Mouse (Mus musculus) limb, embryonic 15.5 days (tissue): Measurements from ENCODE around the gene Dclk2. TPM values are rescaled to one million over a fixed set of nuclear protein-coding genes. Genes with fewer than 3 reads are reported as not detected.

Source experiments
- ATAC-seq: fragments of 200-750 bp; cut with Nextera tagmentation; 2 replicates; pipeline ENCODE4 v1.8.0; 2017; ENCODE audit warnings: low read depth, moderate TSS enrichment; ENCODE audit not compliant: insufficient number of reproducible peaks, low FRiP score, low TSS enrichment
- H3K27ac ChIP-seq: fragments of 300-500 bp; sonication (generic); 2 replicates; pipeline ENCODE4 v1.5.1; 2015; ENCODE audit warnings: moderate library complexity, mild to moderate bottlenecking, inconsistent platforms
- H3K27me3 ChIP-seq: fragments of 300-500 bp; sonication (generic); 2 replicates; pipeline ENCODE4 v1.6.1; 2015; ENCODE audit warnings: inconsistent platforms
- H3K36me3 ChIP-seq: fragments of 300-500 bp; sonication (generic); 2 replicates; pipeline ENCODE4 v1.6.1; 2015; ENCODE audit warnings: inconsistent platforms
- H3K4me1 ChIP-seq: fragments of 300-500 bp; sonication (generic); 2 replicates; pipeline ENCODE4 v1.6.1; 2015; ENCODE audit warnings: inconsistent platforms
- H3K4me2 ChIP-seq: fragments of 300-500 bp; sonication (generic); 2 replicates; pipeline ENCODE4 v1.6.1; 2015; ENCODE audit warnings: mild to moderate bottlenecking, inconsistent platforms
- H3K4me3 ChIP-seq: fragments of 300-500 bp; sonication (generic); 2 replicates; pipeline ENCODE4 v1.5.1; 2015; ENCODE audit warnings: mild to moderate bottlenecking, inconsistent platforms
- H3K9ac ChIP-seq: fragments of 300-500 bp; sonication (generic); 2 replicates; pipeline ENCODE4 v1.6.1; 2015; ENCODE audit warnings: inconsistent platforms
- H3K9me3 ChIP-seq: fragments of 300-500 bp; sonication (generic); 2 replicates; pipeline ENCODE4 v1.6.1; 2016; ENCODE audit warnings: inconsistent platforms
- WGBS: fragments of 180-500 bp; shearing (Covaris S2); methylation state at CpG from one replicate; pipeline ENCODE4 v1.1.7; 2015; 5-methylcytosine and 5-hydroxymethylcytosine counted together
- polyA plus RNA-seq: library from polyadenylated mRNA; unstranded; fragments of >200 nt; fragmentation: Nextera tagmentation; extraction: Ambion mirVana; gene quantifications from 2 replicates; pipeline ENCODE4 v1.2.1, GENCODE M21; 2015

Gene Dclk2
- polyA plus RNA-seq, 1 experiment from 2014 or later = 4.5 TPM

DNA sequence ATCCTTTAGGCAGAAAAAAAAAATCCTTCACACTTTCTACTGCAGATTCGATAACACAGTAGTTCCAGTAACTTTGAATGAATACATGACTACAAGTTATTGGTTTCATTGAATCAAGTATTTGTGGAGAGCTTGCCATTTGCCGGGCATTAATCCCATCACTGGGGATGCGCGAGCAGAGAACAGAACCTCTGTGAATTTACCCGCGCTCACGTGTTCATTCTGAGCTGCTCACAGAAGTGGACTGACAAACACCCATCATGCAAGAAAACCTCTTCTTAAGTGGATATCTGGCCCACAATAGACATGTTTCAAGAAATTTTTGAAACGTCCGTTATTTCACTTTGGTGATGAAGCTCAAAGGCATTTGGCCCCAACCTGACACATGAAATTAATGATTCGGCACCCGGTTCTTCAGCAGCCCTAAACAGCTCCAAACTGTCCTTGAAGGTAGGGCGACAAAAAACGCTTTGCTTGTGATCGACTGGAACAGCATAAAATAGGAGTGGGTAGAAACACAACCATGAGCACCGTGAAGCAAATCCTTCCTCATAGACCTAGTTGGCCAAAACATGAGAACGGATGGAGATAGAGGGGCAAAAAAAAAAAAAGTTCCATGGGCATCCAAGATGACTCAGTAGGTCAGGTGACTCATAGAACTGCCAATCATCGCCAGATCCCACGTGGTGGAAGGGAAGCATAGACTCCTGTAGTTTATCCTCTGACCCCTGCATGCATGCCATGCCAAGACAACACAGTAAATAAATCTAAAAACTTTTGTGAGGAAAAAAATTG lies 726 bp upstream of the Dclk2 start:
- no peak overlapping the region for H3K9ac ChIP-seq
- H3K36me3 ChIP-seq = no peaks in the 10 kb centered on the region
- ATAC-seq = no peak
- peaks cover 17% of the 10 kb centered on the region for H3K4me1 ChIP-seq
- peaks cover 27% of the 10 kb centered on the region for H3K27me3 ChIP-seq
- 70% methylated on average over 18 of the region's 18 CpGs for WGBS
- no peaks in the 10 kb centered on the region for H3K9me3 ChIP-seq
- peak overlapping the region; percentile 77 for H3K4me3 ChIP-seq
- H3K4me2 ChIP-seq = peak overlapping the region; percentile 96
- H3K27ac ChIP-seq = no peak overlapping the region

DNA sequence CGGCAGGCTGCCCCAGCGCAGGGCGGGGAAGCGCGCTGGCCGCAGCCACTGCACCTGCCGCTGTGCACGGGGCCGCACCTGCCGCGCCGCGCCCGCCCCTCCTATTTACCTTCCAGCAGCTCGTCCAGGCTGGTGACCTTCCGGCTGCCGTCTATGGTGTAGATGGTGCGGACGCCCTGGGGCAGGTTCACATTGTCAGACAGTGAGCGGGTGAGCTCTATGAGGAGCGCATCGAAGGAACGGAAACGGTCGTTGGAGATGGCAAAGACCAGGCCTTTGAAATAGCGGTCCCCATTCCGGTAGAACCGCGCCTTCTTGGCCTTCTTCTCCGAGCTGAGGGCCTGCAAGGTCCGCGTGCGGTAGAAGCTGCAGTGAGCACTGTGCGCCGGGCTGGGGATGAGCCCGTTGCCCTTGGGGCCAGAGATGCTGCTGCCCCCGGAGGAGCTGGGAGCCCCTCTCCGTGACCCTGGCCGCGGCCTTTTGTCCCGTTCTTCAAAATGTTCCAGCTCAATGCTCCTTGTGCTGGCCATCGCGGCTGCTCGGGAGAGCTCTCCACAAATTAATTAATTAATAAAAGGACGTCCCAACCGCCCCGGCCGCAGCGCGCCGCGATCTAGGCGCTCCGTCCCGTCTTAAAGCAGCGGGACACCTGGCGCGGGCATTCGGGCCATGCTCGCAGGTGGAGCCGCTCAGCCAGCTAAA lies 860 bp downstream of the Dclk2 start:
- H3K27ac ChIP-seq = no peak overlapping the region
- ATAC-seq = no peak
- peak overlapping the region; percentile 96 for H3K4me2 ChIP-seq
- H3K9ac ChIP-seq = peak overlapping the region; percentile 67
- H3K4me3 ChIP-seq = peak overlapping the region; percentile 77
- WGBS = under 1% methylated on average over 61 of the region's 61 CpGs
- H3K9me3 ChIP-seq = no peaks in the 10 kb centered on the region
- no peaks in the 10 kb centered on the region for H3K36me3 ChIP-seq
- H3K4me1 ChIP-seq = peaks cover 17% of the 10 kb centered on the region
- H3K27me3 ChIP-seq = peaks cover 27% of the 10 kb centered on the region

DNA sequence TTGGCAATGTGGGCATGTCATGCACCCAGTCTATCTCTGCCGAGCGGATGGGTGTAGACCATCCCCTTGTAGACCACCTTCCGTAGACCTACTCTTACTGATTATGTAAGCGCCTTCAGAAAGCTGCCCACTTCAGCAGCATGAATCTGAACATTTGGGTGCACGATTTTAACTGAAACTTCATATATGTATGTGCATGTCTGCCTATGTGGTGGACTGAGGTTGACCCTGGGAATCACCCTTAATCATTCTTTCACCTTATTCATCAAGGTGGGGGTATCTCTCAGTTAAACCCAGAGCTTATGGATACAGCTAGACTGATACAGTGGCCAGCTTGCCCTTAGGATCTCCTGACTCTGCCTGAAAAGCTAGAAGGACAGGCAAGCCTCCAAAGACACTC lies 3.6 kb downstream of the Dclk2 start:
- WGBS = 94% methylated on average over 5 of the region's 5 CpGs
- no peak overlapping the region for H3K4me3 ChIP-seq
- no peak overlapping the region for H3K9ac ChIP-seq
- no peak for ATAC-seq
- H3K9me3 ChIP-seq = no peaks in the 10 kb centered on the region
- H3K27ac ChIP-seq = no peak overlapping the region
- no peaks in the 10 kb centered on the region for H3K36me3 ChIP-seq
- peaks cover 26% of the 10 kb centered on the region for H3K27me3 ChIP-seq
- H3K4me2 ChIP-seq = no peak overlapping the region
- H3K4me1 ChIP-seq = peaks cover 17% of the 10 kb centered on the region

DNA sequence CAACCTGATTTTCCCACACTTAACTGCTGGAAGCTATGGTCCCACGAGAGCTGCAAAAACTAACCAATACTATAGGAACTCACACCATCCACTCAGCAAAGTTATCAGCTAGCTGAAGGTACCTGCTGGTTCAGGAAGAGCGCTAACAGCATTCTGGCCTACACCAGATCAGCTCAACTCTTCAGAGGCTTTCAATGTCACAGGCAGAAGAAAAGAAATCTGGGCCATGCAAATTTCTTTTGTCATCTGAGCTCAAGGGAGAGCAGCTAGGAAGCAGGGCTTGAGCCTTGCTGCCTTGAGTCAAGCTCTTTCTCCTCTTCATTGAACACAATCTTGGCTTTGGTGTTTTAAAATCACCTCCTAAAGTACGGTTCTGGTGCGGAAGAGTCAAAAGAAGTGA lies 4.0 kb downstream of the Dclk2 start:
- no peak overlapping the region for H3K4me2 ChIP-seq
- 90% methylated on average over 4 of the region's 4 CpGs for WGBS
- ATAC-seq = no peak
- no peaks in the 10 kb centered on the region for H3K9me3 ChIP-seq
- no peak overlapping the region for H3K4me3 ChIP-seq
- no peak overlapping the region for H3K27ac ChIP-seq
- no peaks in the 10 kb centered on the region for H3K36me3 ChIP-seq
- H3K27me3 ChIP-seq = peaks cover 24% of the 10 kb centered on the region
- H3K9ac ChIP-seq = no peak overlapping the region
- peaks cover 17% of the 10 kb centered on the region for H3K4me1 ChIP-seq

DNA sequence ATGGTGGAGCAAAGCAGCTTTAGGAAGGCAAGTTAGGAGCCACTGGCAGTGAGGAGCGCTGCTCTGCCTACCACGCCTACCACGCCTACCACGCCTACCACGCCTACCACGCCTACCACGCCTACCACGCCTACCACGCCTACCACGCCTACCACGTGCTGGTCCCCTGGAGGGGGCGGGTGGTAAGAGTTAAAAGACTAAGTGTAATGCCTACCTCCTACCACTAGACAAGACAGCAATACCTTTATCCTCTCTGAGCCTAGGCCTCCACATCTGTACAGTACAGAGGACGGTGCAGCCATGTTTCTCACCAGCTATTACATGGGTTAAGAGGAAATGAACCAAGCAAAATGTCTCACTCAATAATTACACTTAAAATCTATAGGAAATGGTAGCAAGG lies 5.4 kb downstream of the Dclk2 start:
- Histone ChIP-seq H3K4me3 (no peak overlapping the region), H3K9me3 (no peaks in the 10 kb centered on the region), H3K4me2 (no peak overlapping the region), H3K9ac (no peak overlapping the region), H3K27ac (no peak overlapping the region), H3K4me1 (peaks cover 12% of the 10 kb centered on the region), H3K27me3 (peaks cover 19% of the 10 kb centered on the region), H3K36me3 (no peaks in the 10 kb centered on the region)
- no peak for ATAC-seq
- 62% methylated on average over 13 of the region's 13 CpGs for WGBS

DNA sequence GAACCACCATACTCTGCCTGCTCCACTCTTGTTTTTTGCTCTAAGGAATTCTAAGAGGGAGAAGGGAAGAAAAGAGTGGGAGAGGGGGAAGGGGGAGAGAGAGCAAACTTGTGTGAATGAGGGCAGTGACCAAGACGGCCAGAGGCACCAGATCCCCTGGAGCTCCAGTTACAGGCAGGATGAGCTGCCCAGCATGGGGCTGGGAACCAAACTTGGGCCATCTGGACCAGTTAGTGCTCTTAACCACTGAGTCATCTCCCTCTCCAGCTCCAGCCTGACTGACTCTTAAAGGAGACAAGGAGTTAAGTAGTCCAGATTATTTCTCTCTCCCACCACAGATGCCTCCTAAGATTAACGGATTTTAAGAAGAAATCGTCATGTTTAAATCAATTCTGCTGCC lies 6.3 kb downstream of the Dclk2 start:
- H3K9ac ChIP-seq = no peak overlapping the region
- 59% methylated on average over 3 of the region's 3 CpGs for WGBS

DNA sequence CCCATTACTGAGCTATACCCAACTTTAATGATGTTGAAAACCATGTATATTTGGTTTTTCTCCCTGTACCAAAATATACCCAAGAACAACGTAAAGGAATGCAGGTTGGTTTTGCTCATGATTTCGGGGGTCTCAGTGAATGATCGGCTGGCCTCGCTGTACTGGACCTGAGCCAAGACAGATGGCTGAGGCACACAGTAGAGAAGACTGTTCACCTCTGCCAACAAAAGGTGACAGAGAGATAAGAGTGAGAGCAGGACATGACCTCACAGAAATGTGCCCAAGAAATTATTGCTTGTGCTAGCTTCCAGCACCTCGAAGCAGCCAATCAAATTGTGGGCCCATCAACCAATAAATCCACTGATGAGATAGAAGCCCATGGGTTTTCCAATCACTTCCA lies 22.3 kb downstream of the Dclk2 start:
- H3K27me3 ChIP-seq = no peaks in the 10 kb centered on the region
- H3K4me1 ChIP-seq = peaks cover 4% of the 10 kb centered on the region
- H3K9me3 ChIP-seq = no peaks in the 10 kb centered on the region
- H3K4me2 ChIP-seq = no peak overlapping the region
- no peaks in the 10 kb centered on the region for H3K36me3 ChIP-seq
- no peak overlapping the region for H3K9ac ChIP-seq
- no peak overlapping the region for H3K27ac ChIP-seq
- H3K4me3 ChIP-seq = no peak overlapping the region
- WGBS = 84% methylated on average over 5 of the region's 5 CpGs
- ATAC-seq = no peak

More for the DNA sequence above, 6.3 kb downstream of the Dclk2 start:
- Histone ChIP-seq H3K4me2 (no peak overlapping the region), H3K36me3 (no peaks in the 10 kb centered on the region), H3K4me3 (no peak overlapping the region), H3K27ac (no peak overlapping the region), H3K27me3 (peaks cover 9% of the 10 kb centered on the region), H3K4me1 (peaks cover 4% of the 10 kb centered on the region; the same call in 1 of the 2 replicates), H3K9me3 (no peaks in the 10 kb centered on the region)
- ATAC-seq = no peak

DNA sequence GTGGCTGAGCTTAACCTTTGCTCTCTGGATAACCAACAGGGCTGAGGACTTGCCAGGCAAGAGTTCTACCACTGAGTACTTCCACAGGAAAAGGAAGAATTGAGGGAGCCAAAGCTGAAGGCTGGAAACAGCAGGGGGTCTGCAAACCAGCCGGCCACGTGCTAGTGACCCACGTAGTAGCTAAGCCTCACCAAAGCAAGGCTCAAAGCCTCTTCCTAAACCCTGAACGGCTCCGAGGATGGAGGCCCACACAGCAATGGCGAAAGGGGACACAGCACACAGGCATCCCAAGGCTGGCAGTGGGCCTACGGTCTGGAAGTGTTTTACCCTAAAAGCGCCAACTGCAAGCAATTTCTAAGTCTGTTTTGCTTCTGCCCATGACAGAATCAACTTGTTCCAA lies 23.1 kb downstream of the Dclk2 start:
- Histone ChIP-seq H3K36me3 (no peaks in the 10 kb centered on the region), H3K4me3 (no peak overlapping the region), H3K9me3 (no peaks in the 10 kb centered on the region), H3K27ac (peak overlapping the region; percentile 59), H3K4me2 (no peak overlapping the region), H3K4me1 (peaks cover 4% of the 10 kb centered on the region), H3K9ac (no peak overlapping the region), H3K27me3 (no peaks in the 10 kb centered on the region)
- ATAC-seq = no peak
- 42% methylated on average over 8 of the region's 8 CpGs for WGBS

DNA sequence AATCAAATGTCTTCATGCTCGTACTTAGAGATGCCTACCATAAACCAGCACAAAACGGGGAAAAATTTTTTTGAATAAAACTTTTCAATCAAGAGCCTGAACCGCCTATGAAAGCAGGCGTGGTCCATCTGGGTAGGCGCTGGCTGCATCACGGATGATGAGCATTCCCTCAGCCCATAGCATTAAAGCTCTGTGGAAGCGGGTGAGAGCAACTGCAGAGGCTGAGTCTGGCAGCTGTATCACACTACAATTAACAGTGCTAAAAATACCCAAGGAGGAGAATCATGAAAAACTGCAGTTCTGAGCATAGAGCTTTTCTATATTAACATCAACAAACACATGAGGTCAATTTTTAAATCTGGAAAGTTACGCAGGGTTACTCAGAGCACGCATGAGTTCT lies 23.6 kb downstream of the Dclk2 start:
- Histone ChIP-seq H3K4me2 (no peak overlapping the region), H3K4me1 (peaks cover 4% of the 10 kb centered on the region), H3K9ac (no peak overlapping the region), H3K27ac (peak overlapping the region; percentile 59), H3K9me3 (no peaks in the 10 kb centered on the region), H3K27me3 (no peaks in the 10 kb centered on the region), H3K4me3 (no peak overlapping the region), H3K36me3 (no peaks in the 10 kb centered on the region)
- 59% methylated on average over 9 of the region's 9 CpGs for WGBS
- ATAC-seq = no peak

DNA sequence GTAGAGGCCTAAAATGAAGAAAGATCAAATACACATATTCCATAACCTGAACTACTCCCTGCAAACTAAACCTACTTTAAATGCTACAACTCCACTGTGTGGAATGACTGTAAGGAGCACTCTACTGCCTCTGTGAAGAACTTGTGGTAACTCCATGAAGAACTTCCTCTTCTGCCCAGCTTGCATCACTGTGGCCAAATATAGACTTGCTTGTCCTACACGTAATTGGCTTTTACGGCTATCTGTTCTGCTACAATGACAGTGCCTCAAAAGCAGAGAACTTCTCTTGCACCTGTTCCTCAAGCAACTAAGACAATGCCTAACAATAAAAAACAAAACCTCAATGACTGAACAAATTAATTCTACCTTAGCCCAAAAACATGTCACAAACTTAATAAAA lies 26.2 kb downstream of the Dclk2 start:
- Histone ChIP-seq H3K27me3 (no peaks in the 10 kb centered on the region), H3K4me1 (peaks cover 4% of the 10 kb centered on the region), H3K4me2 (no peak overlapping the region), H3K9ac (no peak overlapping the region), H3K9me3 (no peaks in the 10 kb centered on the region), H3K4me3 (no peak overlapping the region), H3K36me3 (no peaks in the 10 kb centered on the region), H3K27ac (no peak overlapping the region)
- no peak for ATAC-seq
- WGBS = 78% methylated on average over 2 of the region's 2 CpGs

DNA sequence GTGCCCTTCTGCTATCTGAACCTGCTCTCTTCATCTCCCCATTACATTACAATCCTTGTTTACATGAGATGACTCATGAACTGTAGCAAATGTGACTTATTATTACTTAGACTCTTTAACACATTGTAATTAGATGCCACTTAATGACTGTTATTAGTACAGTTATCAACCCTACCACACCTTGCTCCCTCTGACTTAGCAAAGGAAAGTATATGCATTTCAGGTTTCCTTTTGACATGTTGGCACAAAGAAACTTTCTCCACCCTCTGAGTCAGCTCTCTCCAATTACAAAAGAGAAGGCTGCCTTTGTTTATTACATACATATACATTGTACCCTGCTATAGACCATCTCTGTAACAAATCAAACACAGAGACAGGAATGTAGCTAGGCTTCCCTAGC lies 33.1 kb downstream of the Dclk2 start:
- Histone ChIP-seq H3K4me1 (no peaks in the 10 kb centered on the region), H3K36me3 (no peaks in the 10 kb centered on the region), H3K27ac (no peak overlapping the region), H3K9ac (no peak overlapping the region), H3K4me3 (no peak overlapping the region), H3K27me3 (no peaks in the 10 kb centered on the region), H3K4me2 (no peak overlapping the region), H3K9me3 (no peaks in the 10 kb centered on the region)
- no peak for ATAC-seq

DNA sequence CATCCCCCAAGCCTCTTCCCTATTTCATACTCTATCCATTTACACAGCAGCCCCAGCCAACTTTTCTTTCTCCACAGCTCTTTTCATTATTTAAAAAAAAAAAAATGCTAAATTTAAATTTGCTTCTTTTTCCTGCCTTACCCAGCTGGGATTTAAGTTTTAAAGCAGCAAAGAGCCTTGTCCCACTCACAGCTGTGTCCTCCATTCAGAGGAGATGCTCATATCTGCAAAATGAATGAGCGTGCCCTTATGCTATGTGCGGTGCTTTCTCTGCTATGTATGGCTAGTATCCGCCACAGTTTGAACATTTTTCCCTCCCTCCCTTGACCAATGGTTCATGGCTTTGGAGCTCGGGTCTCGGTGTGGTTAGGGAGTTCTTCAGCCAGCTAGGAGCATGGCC lies 35.5 kb downstream of the Dclk2 start:
- H3K27ac ChIP-seq = no peak overlapping the region
- no peaks in the 10 kb centered on the region for H3K27me3 ChIP-seq
- ATAC-seq = no peak
- H3K9me3 ChIP-seq = no peaks in the 10 kb centered on the region
- no peaks in the 10 kb centered on the region for H3K36me3 ChIP-seq
- no peak overlapping the region for H3K4me3 ChIP-seq
- no peak overlapping the region for H3K9ac ChIP-seq
- no peaks in the 10 kb centered on the region for H3K4me1 ChIP-seq
- 93% methylated on average over 5 of the region's 5 CpGs for WGBS
- no peak overlapping the region for H3K4me2 ChIP-seq
